In the genomic region with DNA sequence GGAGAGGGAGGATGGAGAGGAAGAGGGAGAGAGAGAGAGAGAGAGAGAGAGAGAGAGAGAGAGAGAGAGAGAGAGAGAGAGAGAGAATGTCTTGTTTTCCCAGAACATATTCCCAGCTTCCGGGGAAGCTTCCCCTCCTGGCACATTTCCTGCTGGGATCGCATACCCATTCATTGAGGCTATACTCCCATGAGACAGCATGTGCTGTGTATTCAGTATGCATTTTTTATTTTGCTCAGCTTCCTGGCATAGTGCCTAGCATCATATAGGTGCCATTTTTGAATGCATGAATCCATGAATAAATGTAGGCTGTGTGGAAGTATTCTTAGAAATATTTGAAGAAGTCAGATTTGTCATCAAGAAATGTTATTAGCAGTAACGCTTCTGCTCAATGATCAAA, we compare ENCODE assay signal across 21 mouse cellular contexts. TPM values are rescaled to one million over a fixed set of nuclear protein-coding genes. Genes with fewer than 3 reads are reported as not detected.
"Had no signal": no experiment of that assay in that cellular context is flagged by ENCODE, and none has a peak within 500 bp of the region (broad histone marks: within the 10 kb centered on the region; RNA-seq: fewer than 3 reads in every experiment).

No protein-coding gene starts in this region.

- H3K9ac ChIP-seq: liver, embryonic 15.5 days; midbrain, embryonic 15.5 days; neural tube, embryonic 12.5 days had no signal

- H3K4me1 ChIP-seq: limb, embryonic 10.5 days; liver, embryonic 15.5 days; midbrain, embryonic 15.5 days; neural tube, embryonic 12.5 days had no signal

- H3K36me3 ChIP-seq: limb, embryonic 10.5 days; liver, embryonic 15.5 days; midbrain, embryonic 15.5 days; neural tube, embryonic 12.5 days had no signal

- H3K27me3 ChIP-seq: liver, embryonic 15.5 days; midbrain, embryonic 15.5 days; neural tube, embryonic 12.5 days had no signal

- ATAC-seq: lung, postnatal 0 days; midbrain, embryonic 15.5 days had no signal

- H3K4me3 ChIP-seq: layer of hippocampus, adult 2 months; limb, embryonic 10.5 days; liver, embryonic 15.5 days; midbrain, embryonic 15.5 days; neural tube, embryonic 12.5 days had no signal

- H3K4me2 ChIP-seq: liver, embryonic 11.5 days; liver, embryonic 15.5 days; midbrain, embryonic 15.5 days; neural tube, embryonic 12.5 days had no signal

- DNase-seq: kidney, adult 9 months; kidney, postnatal 10 days; kidney, postnatal 4 days; lung, adult 2 months; lung, postnatal 36 days; right cerebral cortex, postnatal 14 days; thymus, postnatal 4 days had no signal

- H3K9me3 ChIP-seq: limb, embryonic 10.5 days; liver, embryonic 15.5 days; midbrain, embryonic 15.5 days; neural tube, embryonic 12.5 days had no signal

- H3K27ac ChIP-seq: layer of hippocampus, adult 2 months; limb, embryonic 10.5 days; liver, embryonic 15.5 days; midbrain, embryonic 15.5 days; neural tube, embryonic 12.5 days; stomach, postnatal 0 days had no signal

RNA-seq across cellular contexts. Expression of gene 4930596D02Rik, which starts 31.7 kb away (rescaled TPM):
- total RNA-seq: layer of hippocampus, adult 2 months; layer of hippocampus, postnatal 10 days; left cerebral cortex, postnatal 10 days; megakaryocyte progenitor cell, adult 5-6 weeks; monocyte, adult 5-6 weeks; neutrophil, adult 5-6 weeks had no signal
- polyA plus RNA-seq: limb, embryonic 10.5 days; limb, embryonic 14.5 days; liver, embryonic 11.5 days; liver, embryonic 15.5 days; lung, adult 2 months; lung, postnatal 0 days; midbrain, embryonic 15.5 days; neural tube, embryonic 12.5 days; stomach, postnatal 0 days had no signal
